Mouse (Mus musculus): ENCODE measurements around the gene Rbm6. TPM values are rescaled to one million over a fixed set of nuclear protein-coding genes. Genes with fewer than 3 reads are reported as not detected.

Gene Rbm6
- polyA plus RNA-seq, 1 experiment: 32.1 TPM

DNA sequence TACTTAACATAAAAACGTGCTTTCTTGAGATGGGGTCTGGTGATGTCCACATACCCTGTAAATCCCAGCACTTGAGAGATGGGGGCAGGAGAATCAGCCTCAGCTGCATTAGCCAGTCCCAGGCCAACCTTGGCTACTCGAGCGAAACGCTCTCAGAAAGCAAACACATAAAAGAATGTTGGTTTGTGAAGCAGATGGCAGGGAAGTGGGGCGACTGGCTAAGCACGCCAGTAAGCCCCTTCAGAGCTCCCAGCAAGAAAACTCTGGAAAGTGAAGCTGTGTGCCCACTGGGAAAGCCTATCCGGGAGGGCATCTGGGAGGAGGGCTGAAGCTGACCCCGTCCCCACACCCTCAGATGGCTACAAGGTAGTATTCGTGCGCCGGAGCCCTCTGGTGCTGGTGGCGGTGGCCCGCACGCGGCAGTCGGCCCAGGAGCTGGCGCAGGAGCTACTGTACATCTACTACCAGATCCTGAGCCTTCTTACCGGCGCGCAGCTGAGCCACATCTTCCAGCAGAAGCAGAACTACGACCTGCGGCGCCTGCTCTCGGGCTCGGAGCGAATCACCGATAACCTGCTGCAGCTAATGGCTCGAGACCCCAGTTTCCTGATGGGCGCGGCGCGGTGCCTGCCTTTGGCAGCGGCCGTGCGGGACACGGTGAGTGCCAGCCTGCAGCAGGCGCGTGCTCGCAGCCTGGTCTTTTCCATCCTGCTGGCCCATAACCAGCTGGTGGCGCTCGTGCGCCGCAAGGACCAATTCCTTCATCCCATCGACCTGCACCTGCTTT lies 28.0 kb upstream of the Rbm6 start:
- no peaks in the 10 kb centered on the region for H3K4me1 ChIP-seq (replicated peaks; ENCODE audit: control insufficient read depth, insufficient read depth, low read length)
- peak; percentile 45 for DNase-seq
- no peaks in the 10 kb centered on the region for H3K27me3 ChIP-seq (ENCODE audit: control insufficient read depth, insufficient read depth, low read length)
- H3K36me3 ChIP-seq (ENCODE audit: control insufficient read depth, insufficient read depth, low read length): peaks cover 10% of the 10 kb centered on the region
- H3K4me3 ChIP-seq (ENCODE audit: control insufficient read depth, insufficient read depth, low read length): no peak overlapping the region
- no peak overlapping the region for H3K27ac ChIP-seq (ENCODE audit: control insufficient read depth, insufficient read depth, low read length)
- 70% methylated on average over 44 of the region's 44 CpGs for WGBS
- TF ChIP-seq POLR2A (IDR thresholded peaks at IDR 0.05; ENCODE audit: control insufficient read depth, extremely low read depth, insufficient read depth, low read length, poor library complexity) (no peak), CTCF (IDR thresholded peaks at IDR 0.05; ENCODE audit: borderline replicate concordance, control insufficient read depth, extremely low read depth, insufficient read depth, low read length, poor library complexity) (no peak)

DNA sequence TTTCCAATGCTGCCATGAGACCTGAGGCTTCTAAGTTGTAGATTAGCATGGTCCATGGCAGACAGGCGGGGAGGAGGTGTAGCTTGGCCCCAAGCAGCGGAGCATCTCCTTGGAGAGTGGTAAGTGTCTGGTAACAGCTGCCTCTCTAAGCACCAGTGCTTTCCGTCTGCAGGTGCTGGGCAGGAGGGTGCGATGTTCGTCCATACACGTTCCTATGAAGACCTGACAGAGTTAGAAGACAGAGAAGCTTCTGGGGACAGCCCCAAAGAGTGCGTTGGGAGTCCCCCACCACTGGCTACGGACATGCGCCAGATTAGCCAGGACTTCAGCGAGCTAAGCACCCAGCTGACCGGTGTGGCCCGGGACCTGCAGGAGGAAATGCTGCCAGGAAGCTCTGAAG lies 26.8 kb upstream of the Rbm6 start:
- no peak for TF ChIP-seq POLR2A (IDR thresholded peaks at IDR 0.05; ENCODE audit: control insufficient read depth, extremely low read depth, insufficient read depth, low read length, poor library complexity)
- no peak for TF ChIP-seq CTCF (IDR thresholded peaks at IDR 0.05; ENCODE audit: borderline replicate concordance, control insufficient read depth, extremely low read depth, insufficient read depth, low read length, poor library complexity)
- 92% methylated on average over 12 of the region's 12 CpGs for WGBS
- no peak for DNase-seq
- no peak overlapping the region for H3K27ac ChIP-seq (ENCODE audit: control insufficient read depth, insufficient read depth, low read length)
- H3K4me3 ChIP-seq (ENCODE audit: control insufficient read depth, insufficient read depth, low read length): no peak overlapping the region
- no peaks in the 10 kb centered on the region for H3K4me1 ChIP-seq (replicated peaks; ENCODE audit: control insufficient read depth, insufficient read depth, low read length)
- no peaks in the 10 kb centered on the region for H3K27me3 ChIP-seq (ENCODE audit: control insufficient read depth, insufficient read depth, low read length)
- peaks cover 10% of the 10 kb centered on the region for H3K36me3 ChIP-seq (ENCODE audit: control insufficient read depth, insufficient read depth, low read length)

DNA sequence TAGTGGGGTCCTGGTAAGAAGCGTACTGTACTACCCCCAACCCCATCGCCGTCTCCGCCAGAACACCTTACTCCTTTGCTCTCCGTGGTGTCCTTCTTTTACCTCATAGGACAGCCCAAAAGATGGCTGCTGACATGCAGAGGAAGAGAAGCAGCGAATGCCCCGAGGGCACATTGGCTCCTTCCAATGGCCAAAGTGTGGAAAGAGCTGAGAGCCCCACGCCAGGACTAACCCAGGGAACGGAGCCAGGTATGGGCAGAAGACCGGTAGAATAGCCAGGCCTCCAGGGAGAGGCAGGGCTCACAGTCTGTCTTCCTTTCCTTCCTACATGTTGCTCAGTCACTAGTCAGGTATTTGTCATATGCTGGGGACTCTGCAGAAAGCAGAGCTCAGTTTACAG lies 25.5 kb upstream of the Rbm6 start:
- DNase-seq: no peak
- TF ChIP-seq POLR2A (IDR thresholded peaks at IDR 0.05; ENCODE audit: control insufficient read depth, extremely low read depth, insufficient read depth, low read length, poor library complexity): no peak
- TF ChIP-seq CTCF (IDR thresholded peaks at IDR 0.05; ENCODE audit: borderline replicate concordance, control insufficient read depth, extremely low read depth, insufficient read depth, low read length, poor library complexity): no peak
- 95% methylated on average over 10 of the region's 10 CpGs for WGBS
- no peaks in the 10 kb centered on the region for H3K4me1 ChIP-seq (replicated peaks; ENCODE audit: control insufficient read depth, insufficient read depth, low read length)
- no peak overlapping the region for H3K4me3 ChIP-seq (ENCODE audit: control insufficient read depth, insufficient read depth, low read length)
- peaks cover 10% of the 10 kb centered on the region for H3K36me3 ChIP-seq (ENCODE audit: control insufficient read depth, insufficient read depth, low read length)
- H3K27me3 ChIP-seq (ENCODE audit: control insufficient read depth, insufficient read depth, low read length): no peaks in the 10 kb centered on the region
- H3K27ac ChIP-seq (ENCODE audit: control insufficient read depth, insufficient read depth, low read length): no peak overlapping the region

DNA sequence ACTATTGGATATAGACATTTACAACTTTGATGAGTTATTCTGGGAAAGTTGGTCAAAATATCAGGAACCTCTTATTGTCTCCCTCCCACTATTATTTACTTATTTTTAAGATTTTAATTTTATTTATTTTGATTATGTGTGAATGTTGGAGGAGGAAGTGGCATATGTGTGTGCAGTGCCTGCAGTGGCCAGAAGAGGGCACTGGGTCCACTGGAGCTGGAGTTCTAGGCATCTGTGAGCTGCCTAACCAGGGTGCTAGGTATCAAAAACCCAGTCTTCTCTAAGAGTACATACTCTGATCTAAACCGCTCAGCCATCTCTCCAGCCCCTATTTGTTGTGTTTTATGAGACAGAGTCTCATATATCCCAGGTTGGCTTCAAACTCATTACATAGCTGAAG lies 18.0 kb upstream of the Rbm6 start:
- no peak for TF ChIP-seq CTCF (IDR thresholded peaks at IDR 0.05; ENCODE audit: borderline replicate concordance, control insufficient read depth, extremely low read depth, insufficient read depth, low read length, poor library complexity)
- TF ChIP-seq POLR2A (IDR thresholded peaks at IDR 0.05; ENCODE audit: control insufficient read depth, extremely low read depth, insufficient read depth, low read length, poor library complexity): no peak
- Histone ChIP-seq H3K4me1 (replicated peaks; ENCODE audit: control insufficient read depth, insufficient read depth, low read length) (peaks cover 7% of the 10 kb centered on the region), H3K27me3 (ENCODE audit: control insufficient read depth, insufficient read depth, low read length) (no peaks in the 10 kb centered on the region), H3K4me3 (ENCODE audit: control insufficient read depth, insufficient read depth, low read length) (no peak overlapping the region), H3K36me3 (ENCODE audit: control insufficient read depth, insufficient read depth, low read length) (no peaks in the 10 kb centered on the region), H3K27ac (ENCODE audit: control insufficient read depth, insufficient read depth, low read length) (no peak overlapping the region)
- WGBS: 100% methylated on average over 1 of the region's 1 CpGs
- no peak for DNase-seq

DNA sequence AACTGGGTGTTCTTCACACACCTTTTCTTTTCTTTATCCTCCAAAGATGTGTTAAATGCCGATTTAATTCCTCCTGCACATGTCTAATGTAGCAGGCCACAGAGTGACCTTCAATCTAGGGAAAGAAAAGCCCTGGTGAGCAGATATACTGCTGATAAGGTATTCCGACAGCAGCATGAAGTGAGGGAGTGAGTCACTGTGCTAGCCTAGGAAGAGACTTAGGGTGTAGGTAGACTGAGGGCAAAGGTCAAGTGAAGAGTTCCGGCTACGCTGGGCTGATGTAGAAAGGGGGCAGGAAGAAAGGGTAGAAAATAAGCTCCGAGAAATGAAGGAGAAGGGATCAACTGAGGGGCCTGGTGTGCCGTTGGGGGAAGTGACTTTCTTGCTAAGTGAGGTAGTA lies 17.2 kb upstream of the Rbm6 start:
- WGBS: 94% methylated on average over 6 of the region's 6 CpGs
- H3K27ac ChIP-seq (ENCODE audit: control insufficient read depth, insufficient read depth, low read length): no peak overlapping the region
- H3K36me3 ChIP-seq (ENCODE audit: control insufficient read depth, insufficient read depth, low read length): no peaks in the 10 kb centered on the region
- no peaks in the 10 kb centered on the region for H3K27me3 ChIP-seq (ENCODE audit: control insufficient read depth, insufficient read depth, low read length)
- H3K4me1 ChIP-seq (replicated peaks; ENCODE audit: control insufficient read depth, insufficient read depth, low read length): peaks cover 7% of the 10 kb centered on the region
- no peak for TF ChIP-seq CTCF (IDR thresholded peaks at IDR 0.05; ENCODE audit: borderline replicate concordance, control insufficient read depth, extremely low read depth, insufficient read depth, low read length, poor library complexity)
- no peak for TF ChIP-seq POLR2A (IDR thresholded peaks at IDR 0.05; ENCODE audit: control insufficient read depth, extremely low read depth, insufficient read depth, low read length, poor library complexity)
- H3K4me3 ChIP-seq (ENCODE audit: control insufficient read depth, insufficient read depth, low read length): no peak overlapping the region
- no peak for DNase-seq

DNA sequence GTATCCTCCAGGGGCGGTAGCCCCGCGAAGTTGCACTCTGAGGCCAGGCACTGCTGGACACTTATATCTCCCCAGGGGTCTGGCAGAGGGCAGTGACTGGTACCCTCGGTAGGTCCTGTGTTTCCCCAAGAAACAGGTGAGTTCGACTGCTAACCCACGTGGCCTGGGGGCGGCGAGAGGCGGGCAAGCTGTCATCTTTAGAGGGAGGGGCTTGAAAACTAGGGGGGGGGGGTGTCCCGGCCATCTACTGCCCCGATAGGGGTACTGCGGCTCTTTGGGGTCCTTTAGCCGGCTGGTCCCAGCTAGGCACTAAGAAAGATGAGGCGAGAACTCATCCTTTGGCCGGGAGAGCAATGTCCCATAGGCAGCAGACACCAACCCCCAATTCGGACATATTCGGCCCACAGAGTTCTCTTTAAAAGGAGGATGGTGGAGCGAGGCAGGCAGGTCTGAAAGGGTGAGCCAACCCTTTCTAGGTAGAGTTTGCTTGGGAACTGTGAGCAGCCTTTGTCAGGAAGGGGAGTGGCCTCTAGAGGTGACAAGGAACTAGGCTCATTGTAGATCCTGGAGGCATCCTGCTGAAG lies 15.3 kb upstream of the Rbm6 start:
- Histone ChIP-seq H3K4me3 (ENCODE audit: control insufficient read depth, insufficient read depth, low read length) (peak overlapping the region; percentile 84), H3K27ac (ENCODE audit: control insufficient read depth, insufficient read depth, low read length) (peak overlapping the region; percentile 39; the same call in 1 of the 2 replicates), H3K27me3 (ENCODE audit: control insufficient read depth, insufficient read depth, low read length) (no peaks in the 10 kb centered on the region), H3K36me3 (ENCODE audit: control insufficient read depth, insufficient read depth, low read length) (no peaks in the 10 kb centered on the region), H3K4me1 (replicated peaks; ENCODE audit: control insufficient read depth, insufficient read depth, low read length) (peaks cover 7% of the 10 kb centered on the region)
- DNase-seq: peak; percentile 39
- WGBS: under 1% methylated on average over 18 of the region's 18 CpGs
- TF ChIP-seq CTCF (IDR thresholded peaks at IDR 0.05; ENCODE audit: borderline replicate concordance, control insufficient read depth, extremely low read depth, insufficient read depth, low read length, poor library complexity) (no peak), POLR2A (IDR thresholded peaks at IDR 0.05; ENCODE audit: control insufficient read depth, extremely low read depth, insufficient read depth, low read length, poor library complexity) (no peak)

Measured in thymus, adult 2 months (tissue).